Mouse (Mus musculus): Measurements from ENCODE around the gene Trpm4.
"Not testable (repeated sequence)": the region's sequence is repeated elsewhere in the genome, so short reads cannot be mapped to it uniquely, and the experiment has no call there.

Gene Trpm4

GRCm38 (mm10) chr7:45309455-45309854 is 24.1 kb downstream of the Trpm4 start:
- peak in 1 of 2 experiments; percentile 42 for DNase-seq

GRCm38 (mm10) chr7:45308551-45309240 is 24.9 kb downstream of the Trpm4 start:
- DNase-seq = no peak

- DNase-seq = peak; percentile 17 to 42
Observed at GRCm38 (mm10) chr7:45305275-45305674, 28.3 kb downstream of the Trpm4 start.

- DNase-seq = no peak
Observed at GRCm38 (mm10) chr7:45304869-45305268, 28.7 kb downstream of the Trpm4 start.

GRCm38 (mm10) chr7:45302626-45303025 is 31.0 kb downstream of the Trpm4 start:
- DNase-seq = no peak

GRCm38 (mm10) chr7:45300270-45300669 is 33.3 kb downstream of the Trpm4 start:
- DNase-seq = peak in 1 of 2 experiments; percentile 48

- peak; percentile 40 to 61 for DNase-seq
Observed at GRCm38 (mm10) chr7:45299752-45300151, 33.8 kb downstream of the Trpm4 start.

- no peak for DNase-seq
Observed at GRCm38 (mm10) chr7:45297563-45297962, 36.0 kb downstream of the Trpm4 start.

GRCm38 (mm10) chr7:45296626-45297025 is 37.0 kb downstream of the Trpm4 start:
- DNase-seq = no peak

GRCm38 (mm10) chr7:45286486-45286885 is 47.1 kb downstream of the Trpm4 start:
- DNase-seq = no peak

GRCm38 (mm10) chr7:45277136-45277760 is 56.3 kb downstream of the Trpm4 start, which contains the start of gene Slc6a21:
TSS of gene Slc6a21 (plus strand) at chr7:45277513.
- DNase-seq = peak; percentile 70 to 88

- no peak for DNase-seq
Observed at GRCm38 (mm10) chr7:45273672-45274071, 59.9 kb downstream of the Trpm4 start.

GRCm38 (mm10) chr7:45272786-45273412 is 60.7 kb downstream of the Trpm4 start:
- no peak for DNase-seq

GRCm38 (mm10) chr7:45265518-45265917 is 68.1 kb downstream of the Trpm4 start:
- DNase-seq = no peak

GRCm38 (mm10) chr7:45264348-45264747 is 69.2 kb downstream of the Trpm4 start:
- DNase-seq = no peak

- DNase-seq = no peak
Observed at GRCm38 (mm10) chr7:45263006-45263607, 70.5 kb downstream of the Trpm4 start.

GRCm38 (mm10) chr7:45262266-45262665 is 71.3 kb downstream of the Trpm4 start:
- no peak for DNase-seq

GRCm38 (mm10) chr7:45259281-45259680 is 74.3 kb downstream of the Trpm4 start:
- no peak for DNase-seq

- no peak for DNase-seq
Observed at GRCm38 (mm10) chr7:45257063-45257840, 76.3 kb downstream of the Trpm4 start.

GRCm38 (mm10) chr7:45255822-45256221 is 77.8 kb downstream of the Trpm4 start:
- DNase-seq = not testable (repeated sequence)

GRCm38 (mm10) chr7:45253806-45254205 is 79.8 kb downstream of the Trpm4 start:
- no peak for DNase-seq

Data from spleen, adult 18-20 months (tissue).